ENCODE assay signal across 7 mouse cellular contexts in the genomic region with DNA sequence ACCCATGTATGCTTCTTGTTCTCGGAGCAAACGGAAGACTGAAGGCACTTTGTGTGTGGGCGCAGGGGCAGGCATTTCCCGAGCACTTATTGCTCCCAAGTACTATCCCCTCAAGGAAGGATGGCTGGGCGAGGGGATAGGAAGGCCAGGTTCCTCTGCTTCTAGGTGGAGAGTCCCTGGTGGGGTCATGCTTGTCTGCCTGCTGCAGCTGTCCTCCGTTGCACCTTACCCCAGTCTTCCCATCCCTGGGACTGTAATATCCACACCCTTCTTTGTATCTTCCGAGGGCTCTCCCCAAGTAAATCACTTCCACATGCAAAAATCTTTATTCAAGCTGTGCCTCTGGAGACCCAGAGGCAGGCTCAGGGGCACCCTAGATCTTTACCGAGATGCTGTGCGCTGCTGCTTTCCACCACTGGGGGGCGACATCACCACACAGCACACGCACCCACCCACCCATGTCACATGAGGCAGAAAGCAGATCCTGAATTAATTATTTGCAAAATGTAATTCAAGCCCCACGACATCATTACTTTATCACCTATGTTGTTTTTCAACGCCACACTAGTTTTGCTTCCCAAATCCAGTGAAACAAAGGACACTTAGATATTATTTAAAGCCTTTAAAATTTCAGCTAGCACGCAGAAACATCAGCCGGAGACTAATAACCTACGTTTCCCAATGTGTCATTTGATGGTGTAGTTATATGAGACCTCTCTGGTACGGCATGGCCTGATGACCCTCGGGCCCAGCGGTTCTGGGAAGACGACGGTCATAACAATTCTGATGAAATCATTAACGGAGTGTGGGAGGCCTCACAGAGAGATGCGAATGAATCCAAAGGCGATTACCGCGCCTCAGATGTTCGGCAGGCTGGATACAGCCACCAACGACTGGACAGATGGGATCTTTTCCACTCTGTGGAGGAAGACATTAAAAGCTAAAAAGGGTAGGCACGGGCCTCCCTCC.
A peak's percentile ranks its signal among the peaks of the same experiment; 100 is the strongest.
DNase-seq lines count a peak whose midpoint lies in the region; ATAC-seq and TF ChIP-seq lines count a peak whose summit lies in the region.

No protein-coding gene starts in this region.

- H3K4me3 ChIP-seq in forebrain, postnatal 0 days (ENCODE audit: low read depth, low read length) = no peak overlapping the region

- no peaks in the 10 kb centered on the region for H3K9me3 ChIP-seq in forebrain, postnatal 0 days (ENCODE audit: low read length)

- no peak overlapping the region for H3K27ac ChIP-seq in forebrain, postnatal 0 days (ENCODE audit: low read depth, low read length)

- DNase-seq in 3T3-L1 (ENCODE audit: low read depth, low spot score) = peak; percentile 69
- DNase-seq in B cell, adult 2 months = peak; percentile 70 to 71
- peak; percentile 26 for DNase-seq in brain, embryonic 18.5 days (ENCODE audit: low read depth, low spot score)
- DNase-seq in forebrain, postnatal 0 days = peak; percentile 84
- peak; percentile 84 to 85 for DNase-seq in kidney, postnatal 4 days
- DNase-seq in lung, postnatal 10 days = peak; percentile 68
- peak; percentile 72 for DNase-seq in retina, postnatal 1 day

- no peaks in the 10 kb centered on the region for H3K36me3 ChIP-seq in forebrain, postnatal 0 days (ENCODE audit: insufficient read depth)

- WGBS in forebrain, postnatal 0 days = 56% methylated on average over 29 of the region's 29 CpGs

- peak; percentile 86 for ATAC-seq in forebrain, postnatal 0 days

- H3K27me3 ChIP-seq in forebrain, postnatal 0 days (ENCODE audit: insufficient read depth, low read length) = no peaks in the 10 kb centered on the region

- peak; percentile 97 for TF ChIP-seq CTCF in forebrain, postnatal 0 days (IDR thresholded peaks at IDR 0.05; ENCODE audit: low read depth)

- H3K9ac ChIP-seq in forebrain, postnatal 0 days = no peak overlapping the region

- no peaks in the 10 kb centered on the region; the same call in 1 of the 2 replicates for H3K4me1 ChIP-seq in forebrain, postnatal 0 days (ENCODE audit: insufficient read depth)

- no peak overlapping the region for H3K4me2 ChIP-seq in forebrain, postnatal 0 days (ENCODE audit: low read depth)

Comparison
In these comparisons a context has a peak if more than half of its experiments do, and no peak if none do; other contexts are left out.
1. DNase-seq: peak in every context shown above with its lines; median percentile 84 in kidney, postnatal 4 days; 84 in forebrain, postnatal 0 days; 72 in retina, postnatal 1 day; 70 in B cell, adult 2 months; 69 in 3T3-L1; 68 in lung, postnatal 10 days; 26 in brain, embryonic 18.5 days.